Mouse (Mus musculus): ENCODE results near the gene Ppp3ca. TPM values are rescaled to one million over a fixed set of nuclear protein-coding genes. Genes with fewer than 3 reads are reported as not detected.
"Not testable (repeated sequence)": the region's sequence is repeated elsewhere in the genome, so short reads cannot be mapped to it uniquely, and the experiment has no call there.

Ppp3ca gene
- polyA plus RNA-seq, 1 experiment: 9.7 TPM

DNA sequence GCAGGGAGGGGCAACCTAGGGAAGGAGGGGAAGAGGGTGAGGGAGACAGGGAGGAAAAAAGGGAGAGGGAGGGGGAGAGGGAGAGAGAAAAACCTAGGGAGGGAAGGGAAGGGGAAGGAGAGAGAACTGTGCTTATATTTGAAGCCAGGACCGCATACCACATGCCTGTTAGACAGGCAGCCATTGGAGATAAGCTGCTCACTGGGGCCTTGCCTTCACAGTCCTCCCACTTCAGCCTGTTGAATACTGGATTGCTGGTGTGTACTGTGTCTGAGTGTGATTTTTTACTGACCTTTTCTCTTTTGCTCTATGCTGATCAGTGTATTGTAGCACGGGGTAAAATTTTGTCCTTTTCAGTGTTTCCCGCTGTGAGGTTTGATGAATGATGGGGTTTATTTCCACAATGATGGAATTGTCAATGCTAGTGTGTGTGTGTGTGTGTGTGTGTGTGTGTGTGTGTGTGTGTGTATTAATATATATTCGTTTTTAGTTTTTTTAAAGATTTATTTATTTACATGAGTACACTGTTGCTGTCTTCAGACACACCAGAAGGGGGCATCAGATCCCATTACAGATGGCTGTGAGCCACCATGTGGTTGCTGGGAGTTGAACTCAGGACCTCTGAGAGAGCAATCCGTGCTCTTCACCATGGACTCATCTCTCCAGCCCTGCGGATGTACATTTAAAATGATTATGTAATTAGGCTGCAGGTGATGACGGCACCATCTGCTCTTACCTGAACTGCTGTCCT, 20.0 kb downstream of the Ppp3ca start:
- Histone ChIP-seq H3K79me3 (ENCODE audit: low read depth) (peaks cover 34% of the 10 kb centered on the region), H3ac (ENCODE audit: control insufficient read depth, insufficient read length, low read depth) (no peak overlapping the region), H3K4me3 (ENCODE audit: insufficient read depth, poor library complexity, severe bottlenecking) (no peak overlapping the region), H3K27me3 (ENCODE audit: control insufficient read depth, insufficient read depth, insufficient read length) (no peaks in the 10 kb centered on the region), H3K79me2 (ENCODE audit: control insufficient read depth, insufficient read depth) (peaks cover 87% of the 10 kb centered on the region), H3K36me3 (ENCODE audit: control insufficient read depth, insufficient read depth) (no peaks in the 10 kb centered on the region)
- TF ChIP-seq MYOD1 (IDR thresholded peaks at IDR 0.05; ENCODE audit: control insufficient read depth, insufficient read length, low read depth): no peak
- no peak for TF ChIP-seq MYOG (IDR thresholded peaks at IDR 0.05; ENCODE audit: control insufficient read depth, extremely low read depth, insufficient read length)

DNA sequence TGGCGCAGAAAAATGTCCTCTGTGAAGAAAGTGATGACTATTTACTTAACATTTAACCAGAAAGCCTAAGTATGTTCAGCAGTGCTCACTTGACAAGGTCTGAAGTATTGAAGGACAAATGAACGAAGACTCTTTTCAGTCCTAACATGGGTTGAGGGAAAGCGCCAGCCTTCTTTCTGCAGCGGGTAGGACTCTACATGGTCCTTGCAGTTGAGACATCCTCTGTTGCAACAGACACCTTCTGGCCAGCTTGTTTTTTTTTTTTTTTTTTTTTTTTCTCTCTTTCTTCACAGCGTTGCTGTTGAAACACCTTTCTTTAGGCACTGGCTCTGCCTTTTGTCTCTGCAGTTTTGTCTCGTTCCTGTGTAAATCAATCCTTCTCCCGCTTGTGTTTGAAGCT, 22.1 kb downstream of the Ppp3ca start:
- Histone ChIP-seq H3K4me3 (ENCODE audit: insufficient read depth, poor library complexity, severe bottlenecking) (no peak overlapping the region), H3K79me2 (ENCODE audit: control insufficient read depth, insufficient read depth) (peaks cover 72% of the 10 kb centered on the region), H3ac (ENCODE audit: control insufficient read depth, insufficient read length, low read depth) (no peak overlapping the region), H3K27me3 (ENCODE audit: control insufficient read depth, insufficient read depth, insufficient read length) (no peaks in the 10 kb centered on the region), H3K36me3 (ENCODE audit: control insufficient read depth, insufficient read depth) (no peaks in the 10 kb centered on the region), H3K79me3 (ENCODE audit: low read depth) (peaks cover 26% of the 10 kb centered on the region)
- TF ChIP-seq MAX (IDR thresholded peaks at IDR 0.05) (no peak), CEBPB (IDR thresholded peaks at IDR 0.05; ENCODE audit: low read depth) (no peak), MYOG (IDR thresholded peaks at IDR 0.05; ENCODE audit: control insufficient read depth, extremely low read depth, insufficient read length) (no peak), MYOD1 (IDR thresholded peaks at IDR 0.05; ENCODE audit: control insufficient read depth, insufficient read length, low read depth) (no peak), CTCF (IDR thresholded peaks at IDR 0.05; ENCODE audit: control insufficient read depth, insufficient read depth, insufficient read length) (no peak), FOSL1 (IDR thresholded peaks at IDR 0.05; ENCODE audit: insufficient read depth, low read length, poor library complexity, severe bottlenecking) (no peak), USF1 (IDR thresholded peaks at IDR 0.05; ENCODE audit: low read depth) (no peak)

DNA sequence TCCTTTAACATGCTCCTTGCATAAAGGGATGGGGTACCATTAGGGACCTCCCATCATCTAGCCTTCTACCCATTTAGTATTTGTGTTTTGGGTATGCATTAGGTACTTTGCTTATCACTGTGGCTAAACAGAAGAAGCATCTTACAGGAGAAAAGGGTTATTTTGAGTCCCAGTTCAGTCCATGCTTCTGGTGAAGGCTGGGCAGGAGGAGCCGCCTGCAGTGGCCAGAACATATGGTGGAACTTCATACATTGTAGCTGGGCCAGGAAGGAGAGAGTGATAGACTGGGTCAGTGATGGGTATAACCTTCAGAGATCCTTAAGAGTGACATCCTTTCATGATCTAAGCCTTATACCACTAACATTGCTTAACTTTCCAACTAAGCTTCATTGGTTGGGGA, 23.6 kb downstream of the Ppp3ca start:
- Histone ChIP-seq H3K27me3 (ENCODE audit: control insufficient read depth, insufficient read depth, insufficient read length) (no peaks in the 10 kb centered on the region), H3K79me2 (ENCODE audit: control insufficient read depth, insufficient read depth) (peaks cover 56% of the 10 kb centered on the region), H3K4me3 (ENCODE audit: insufficient read depth, poor library complexity, severe bottlenecking) (no peak overlapping the region), H3K79me3 (ENCODE audit: low read depth) (peaks cover 18% of the 10 kb centered on the region), H3K36me3 (ENCODE audit: control insufficient read depth, insufficient read depth) (no peaks in the 10 kb centered on the region), H3ac (ENCODE audit: control insufficient read depth, insufficient read length, low read depth) (no peak overlapping the region)
- TF ChIP-seq MAX (IDR thresholded peaks at IDR 0.05) (no peak), USF1 (IDR thresholded peaks at IDR 0.05; ENCODE audit: low read depth) (no peak), MYOG (IDR thresholded peaks at IDR 0.05; ENCODE audit: control insufficient read depth, extremely low read depth, insufficient read length) (no peak), MYOD1 (IDR thresholded peaks at IDR 0.05; ENCODE audit: control insufficient read depth, insufficient read length, low read depth) (no peak), CEBPB (IDR thresholded peaks at IDR 0.05; ENCODE audit: low read depth) (no peak), FOSL1 (IDR thresholded peaks at IDR 0.05; ENCODE audit: insufficient read depth, low read length, poor library complexity, severe bottlenecking) (no peak)

DNA sequence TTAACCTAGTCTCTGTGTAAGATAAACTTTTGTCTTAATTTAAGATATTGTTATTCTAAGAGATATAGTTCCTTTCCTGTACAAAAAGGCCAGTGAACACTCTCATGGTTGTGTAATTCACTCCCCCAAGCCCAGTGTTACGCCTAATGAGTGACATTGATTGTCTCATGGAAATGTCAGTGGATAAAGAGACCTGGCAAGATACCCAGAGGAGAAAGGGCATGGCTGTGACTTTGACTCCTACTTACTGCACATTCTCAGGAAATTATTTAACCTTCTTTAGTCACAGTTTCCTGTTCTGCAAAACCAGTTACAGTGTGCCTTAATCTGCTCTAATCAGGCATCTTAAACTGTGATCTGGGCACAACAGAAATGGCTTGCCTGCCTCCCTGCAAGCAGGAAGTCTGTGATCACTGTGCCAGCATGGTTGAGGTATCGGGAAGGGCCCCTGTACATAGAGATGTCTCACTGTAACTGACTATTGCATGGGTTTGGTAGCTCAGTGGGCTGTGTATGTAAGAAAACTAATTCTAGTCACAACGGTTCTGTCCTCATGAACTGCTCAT, 27.8 kb downstream of the Ppp3ca start:
- H3K4me3 ChIP-seq (ENCODE audit: insufficient read depth, poor library complexity, severe bottlenecking): no peak overlapping the region
- H3K36me3 ChIP-seq (ENCODE audit: control insufficient read depth, insufficient read depth): no peaks in the 10 kb centered on the region
- peaks cover 40% of the 10 kb centered on the region for H3K79me2 ChIP-seq (ENCODE audit: control insufficient read depth, insufficient read depth)
- TF ChIP-seq USF1 (IDR thresholded peaks at IDR 0.05; ENCODE audit: low read depth) (no peak), MYOG (IDR thresholded peaks at IDR 0.05; ENCODE audit: control insufficient read depth, extremely low read depth, insufficient read length) (no peak), CEBPB (IDR thresholded peaks at IDR 0.05; ENCODE audit: low read depth) (no peak), FOSL1 (IDR thresholded peaks at IDR 0.05; ENCODE audit: insufficient read depth, low read length, poor library complexity, severe bottlenecking) (no peak), MYOD1 (IDR thresholded peaks at IDR 0.05; ENCODE audit: control insufficient read depth, insufficient read length, low read depth) (no peak), CTCF (IDR thresholded peaks at IDR 0.05; ENCODE audit: control insufficient read depth, insufficient read depth, insufficient read length) (no peak), MAX (IDR thresholded peaks at IDR 0.05) (no peak)
- H3K27me3 ChIP-seq (ENCODE audit: control insufficient read depth, insufficient read depth, insufficient read length): no peaks in the 10 kb centered on the region
- H3K79me3 ChIP-seq (ENCODE audit: low read depth): peaks cover 7% of the 10 kb centered on the region
- no peak overlapping the region for H3ac ChIP-seq (ENCODE audit: control insufficient read depth, insufficient read length, low read depth)

DNA sequence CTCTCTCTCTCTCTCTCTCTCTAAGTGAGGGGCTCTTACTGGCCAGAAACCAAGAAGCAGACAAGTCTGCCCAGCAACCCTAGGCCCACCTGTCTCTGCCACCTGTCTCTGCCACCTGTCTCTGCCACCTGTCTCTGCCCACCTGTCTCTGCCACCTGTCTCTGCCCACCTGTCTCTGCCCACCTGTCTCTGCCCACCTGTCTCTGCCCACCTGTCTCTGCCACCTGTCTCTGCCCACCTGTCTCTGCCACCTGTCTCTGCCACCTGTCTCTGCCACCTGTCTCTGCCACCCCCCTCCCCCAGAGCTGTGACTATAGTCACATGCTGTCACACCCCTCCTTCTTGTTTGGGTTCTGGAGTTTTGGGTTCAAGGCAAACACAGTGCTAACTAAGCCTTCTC, 29.8 kb downstream of the Ppp3ca start:
- not testable (repeated sequence) for H3K4me3 ChIP-seq (ENCODE audit: insufficient read depth, poor library complexity, severe bottlenecking); H3K27me3 ChIP-seq (ENCODE audit: control insufficient read depth, insufficient read depth, insufficient read length); H3ac ChIP-seq (ENCODE audit: control insufficient read depth, insufficient read length, low read depth); H3K36me3 ChIP-seq (ENCODE audit: control insufficient read depth, insufficient read depth); H3K79me3 ChIP-seq (ENCODE audit: low read depth)
- H3K79me2 ChIP-seq (ENCODE audit: control insufficient read depth, insufficient read depth): peaks cover 30% of the 10 kb centered on the region

DNA sequence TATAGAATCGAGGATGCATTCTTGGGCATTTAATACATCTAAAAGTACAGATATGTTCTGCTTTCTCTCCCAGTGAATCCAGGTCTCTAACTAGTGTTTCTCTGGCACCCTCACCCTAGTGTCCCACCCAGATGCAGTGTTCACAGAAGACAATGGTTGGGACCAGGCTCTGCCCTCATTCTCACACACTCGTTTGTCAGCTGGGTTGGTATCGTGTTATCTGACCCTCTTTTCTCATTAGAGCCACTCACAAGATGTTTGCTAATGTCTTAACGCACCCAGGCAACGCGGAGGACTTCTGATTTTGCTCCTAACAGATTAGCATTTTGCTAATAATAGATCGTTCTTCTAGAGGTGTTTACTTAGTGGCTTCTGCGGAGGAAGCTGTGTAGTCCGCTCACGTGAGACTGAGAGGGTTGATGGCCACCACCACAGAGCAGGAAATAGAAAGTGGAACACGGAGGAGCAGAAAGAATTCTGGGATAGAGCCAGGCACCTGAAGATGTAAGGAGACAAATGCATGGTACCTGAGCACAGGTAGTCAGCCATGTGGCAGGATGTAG, 30.6 kb downstream of the Ppp3ca start:
- Histone ChIP-seq H3K4me3 (ENCODE audit: insufficient read depth, poor library complexity, severe bottlenecking) (no peak overlapping the region), H3K27me3 (ENCODE audit: control insufficient read depth, insufficient read depth, insufficient read length) (no peaks in the 10 kb centered on the region), H3ac (ENCODE audit: control insufficient read depth, insufficient read length, low read depth) (no peak overlapping the region), H3K79me3 (ENCODE audit: low read depth) (peaks cover 7% of the 10 kb centered on the region), H3K36me3 (ENCODE audit: control insufficient read depth, insufficient read depth) (no peaks in the 10 kb centered on the region), H3K79me2 (ENCODE audit: control insufficient read depth, insufficient read depth) (peaks cover 37% of the 10 kb centered on the region)
- TF ChIP-seq CEBPB (IDR thresholded peaks at IDR 0.05; ENCODE audit: low read depth) (no peak), USF1 (IDR thresholded peaks at IDR 0.05; ENCODE audit: low read depth) (no peak), MAX (IDR thresholded peaks at IDR 0.05) (no peak), MYOG (IDR thresholded peaks at IDR 0.05; ENCODE audit: control insufficient read depth, extremely low read depth, insufficient read length) (no peak), FOSL1 (IDR thresholded peaks at IDR 0.05; ENCODE audit: insufficient read depth, low read length, poor library complexity, severe bottlenecking) (no peak), CTCF (IDR thresholded peaks at IDR 0.05; ENCODE audit: control insufficient read depth, insufficient read depth, insufficient read length) (no peak), MYOD1 (IDR thresholded peaks at IDR 0.05; ENCODE audit: control insufficient read depth, insufficient read length, low read depth) (no peak)
